Mouse (Mus musculus) ES-Bruce4 (cell line): Measurements from ENCODE around the gene Spef1.

Source experiments
- CTCF ChIP-seq: IDR thresholded peaks from one replicate; pipeline ENCODE4 v1.8.1; 2011; ENCODE audit warnings: low read depth, low read length
- EP300 ChIP-seq: IDR thresholded peaks from 2 replicates; pipeline ENCODE4 v1.6.1; 2011; ENCODE audit warnings: low read depth, low read length; ENCODE audit not compliant: insufficient read depth
- POLR2A ChIP-seq: IDR thresholded peaks from one replicate; pipeline ENCODE4 v1.8.1; 2011; ENCODE audit warnings: low read length; ENCODE audit not compliant: insufficient read depth

- TF ChIP-seq CTCF (no peak), POLR2A (no peak), EP300 (no peak)
Measured at GRCm38 (mm10) chr2:131200710-131201109, 13.6 kb upstream of the Spef1 start.
